Mouse (Mus musculus): Measurements from ENCODE around the gene Adam1a. TPM values are rescaled to one million over a fixed set of nuclear protein-coding genes. Genes with fewer than 3 reads are reported as not detected.

Gene Adam1a
- 1 to 10 TPM; 1.6 to 3.1 (median 2.3) TPM for total RNA-seq (2022)

DNA sequence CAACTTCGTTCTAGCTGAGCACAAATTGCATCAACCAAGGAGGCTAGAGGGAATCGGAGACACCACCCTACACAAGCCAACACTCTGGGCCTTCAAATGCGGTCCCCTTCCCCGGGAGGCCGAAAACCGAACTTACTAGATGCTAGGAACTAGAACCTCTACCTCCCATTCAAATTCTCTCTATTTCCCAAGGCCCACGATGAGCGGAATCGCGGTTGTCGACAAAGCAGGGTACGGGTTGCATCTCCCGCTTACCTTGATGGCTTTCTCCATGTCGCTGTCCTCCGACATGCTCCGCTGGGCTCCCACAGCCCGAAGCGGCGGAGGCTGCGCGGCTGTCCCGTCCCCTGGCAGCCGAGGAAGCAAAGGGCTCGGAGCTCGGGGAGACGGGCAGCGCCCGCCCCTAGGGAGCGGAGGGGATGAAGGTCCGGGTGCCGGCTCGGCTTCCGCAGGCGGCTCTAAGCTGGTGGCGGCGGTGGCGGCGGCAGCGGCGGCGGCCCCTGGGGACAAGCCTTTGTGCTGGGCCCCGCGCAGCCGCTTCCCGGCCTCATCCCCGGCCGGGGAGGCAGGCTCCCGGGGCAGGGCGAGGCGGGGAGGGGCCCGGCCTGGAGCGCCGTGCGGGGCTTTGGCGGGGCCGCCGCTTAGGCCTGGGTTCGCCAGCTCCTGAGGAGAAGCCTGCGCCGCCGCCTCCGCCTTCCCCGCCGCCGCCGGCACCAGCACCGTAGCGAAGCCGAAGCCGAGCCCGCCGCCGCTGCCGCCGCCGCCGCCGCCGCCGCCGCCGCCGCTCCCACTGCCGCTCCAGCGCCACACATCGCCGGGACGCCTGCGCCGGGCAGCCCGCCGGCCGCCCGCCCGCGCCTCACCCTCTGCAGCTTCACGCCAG lies at the start of gene Adam1a, which contains the start of gene Gm42878:
Gene Adam1a (minus strand): TSS at position 573 of the 883 bp plus-strand sequence.
Gene Gm42878 (minus strand): TSS at position 573 of the 883 bp plus-strand sequence.
- no peak for DNase-seq (ENCODE audit: low spot score)

DNA sequence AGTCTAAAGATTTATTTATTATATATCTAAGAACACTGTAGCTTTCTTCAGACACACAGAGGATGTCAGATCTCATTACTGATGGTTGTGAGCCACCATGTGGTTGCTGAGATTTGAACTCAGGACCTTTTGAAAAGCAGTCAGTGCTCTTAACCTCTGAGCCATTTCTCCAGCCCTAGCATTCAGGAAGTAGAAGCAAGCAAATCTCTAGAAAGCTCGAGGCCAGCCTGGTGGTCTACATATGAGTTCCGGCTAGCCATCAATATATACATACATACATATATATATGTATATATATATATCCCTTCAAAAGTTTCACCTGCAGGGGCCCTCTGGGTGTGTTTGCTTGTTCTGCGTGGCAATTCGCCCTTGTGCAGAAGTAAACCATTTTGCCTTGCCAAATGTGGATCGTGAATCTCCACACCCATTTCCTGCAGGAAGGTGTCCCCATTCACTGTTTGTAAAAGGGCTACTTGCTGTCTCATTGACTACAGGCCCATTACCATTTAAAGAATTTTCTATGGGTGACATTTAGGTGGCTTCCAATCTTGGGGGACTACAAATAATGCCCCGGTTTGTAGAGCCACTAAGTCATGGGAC lies 49.5 kb upstream of the Adam1a start:
- DNase-seq (ENCODE audit: low spot score), result no peak

DNA sequence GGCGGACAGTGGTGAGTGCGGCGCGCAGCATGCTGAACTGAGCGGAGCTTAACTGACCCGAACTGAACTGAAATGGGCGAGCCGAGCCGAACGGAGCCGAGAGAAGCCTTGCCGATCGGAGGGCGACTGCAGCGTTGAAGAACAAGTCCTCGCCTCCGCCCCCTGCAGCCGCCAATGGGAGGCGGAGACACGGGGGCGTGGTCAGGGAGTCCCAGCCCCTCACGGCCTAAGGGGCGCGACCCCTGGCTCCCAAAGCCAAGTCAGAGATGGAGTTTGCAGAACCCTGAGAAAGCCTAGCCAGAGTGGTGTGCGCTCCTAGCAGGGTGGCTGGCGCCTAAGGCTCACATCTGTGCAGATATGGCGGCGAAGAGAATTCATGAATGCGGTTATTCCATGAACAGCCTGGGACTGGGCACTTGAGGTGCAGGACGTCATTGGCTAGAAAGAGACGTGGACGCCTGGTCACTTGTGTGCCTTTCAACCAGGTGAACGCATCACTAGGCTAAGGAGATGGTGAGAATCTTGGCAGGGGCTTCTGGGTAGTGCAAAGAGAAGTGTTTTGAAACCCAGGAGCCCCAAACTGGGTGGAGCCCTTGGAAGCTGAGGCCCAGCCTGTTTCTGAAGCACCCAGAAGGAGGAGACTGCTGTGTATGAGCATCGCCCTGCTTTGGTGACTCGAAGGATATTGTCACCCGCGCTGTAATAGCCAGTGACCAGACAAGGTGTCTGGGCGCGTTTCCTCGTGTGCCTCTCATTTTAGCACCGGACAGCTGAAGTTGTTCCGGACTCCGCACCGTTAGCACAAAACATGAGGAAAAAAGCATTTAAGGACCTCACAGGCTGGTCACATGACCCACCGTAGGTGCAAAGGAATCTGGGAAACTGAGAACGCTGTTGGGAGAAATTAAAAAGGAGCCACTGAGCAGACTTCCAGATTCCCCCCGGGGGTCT lies 48.4 kb upstream of the Adam1a start, which contains the start of gene Aldh2:
Gene Aldh2 (minus strand): TSS at position 374 of the 951 bp plus-strand sequence.
- peak; percentile 86 for DNase-seq (ENCODE audit: low spot score)

DNA sequence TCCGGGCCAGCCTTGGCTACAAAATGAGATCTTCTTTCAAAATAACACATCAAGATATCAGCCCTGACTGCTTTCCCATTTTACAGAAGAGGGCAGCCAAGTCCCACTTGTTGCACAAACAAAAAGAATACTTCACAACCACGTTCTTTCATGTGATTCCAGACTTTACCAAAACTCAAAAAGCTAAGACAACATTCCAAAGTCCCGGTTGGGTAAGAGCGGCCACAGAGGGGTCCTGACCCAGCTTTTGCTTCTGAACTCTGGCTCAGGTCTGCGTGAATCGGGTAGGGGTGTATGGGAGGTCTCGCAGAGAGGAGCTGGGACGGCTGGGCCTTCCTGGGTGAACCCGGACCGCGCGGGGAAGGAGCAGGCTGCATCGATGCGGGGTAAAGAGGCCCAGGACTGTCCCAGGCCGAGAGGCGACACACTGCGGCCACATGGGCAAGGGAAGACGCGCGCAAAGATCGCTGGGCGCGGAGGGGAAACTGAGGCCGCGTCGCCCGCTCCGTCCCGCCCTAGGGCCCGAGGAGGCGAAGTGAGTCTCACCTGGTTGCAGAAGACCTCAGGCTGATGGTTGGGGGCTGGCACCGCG lies 47.6 kb upstream of the Adam1a start:
- no peak for DNase-seq (ENCODE audit: low spot score)

DNA sequence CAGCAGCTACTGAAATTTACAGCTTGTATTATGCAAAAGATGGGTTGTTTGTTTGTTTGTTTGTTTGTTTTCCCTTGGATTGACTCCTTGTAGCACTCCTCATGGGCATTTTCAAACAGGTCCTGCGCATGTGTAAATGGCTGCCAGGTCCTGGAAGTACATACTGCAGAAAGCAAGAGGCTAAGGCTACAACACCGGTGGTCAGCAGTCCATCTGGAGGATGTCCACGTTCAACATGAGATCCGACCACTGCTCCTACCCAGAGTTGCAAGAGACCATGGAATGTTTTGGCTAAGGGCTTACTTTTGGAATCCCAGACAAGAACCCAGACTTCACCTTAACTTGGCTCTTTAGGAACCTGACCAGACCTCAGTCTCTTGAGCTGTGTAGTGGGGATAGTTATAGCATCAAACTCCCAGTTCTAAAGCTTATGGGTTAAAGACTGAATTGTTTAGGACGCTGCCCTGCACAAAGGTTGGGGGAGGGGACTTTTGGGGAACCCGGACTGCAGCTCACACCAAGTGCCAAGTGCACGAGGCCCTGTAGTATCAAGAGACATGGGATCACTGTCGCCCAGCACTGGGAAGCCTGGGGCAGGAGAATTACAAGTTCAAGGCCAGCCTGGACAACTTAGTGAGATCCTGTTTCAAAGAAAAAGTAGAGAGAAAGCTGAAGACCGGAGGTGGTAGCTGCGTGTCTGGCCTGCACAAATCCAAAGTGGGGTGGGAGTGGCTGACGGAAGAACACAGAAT lies 47.0 kb upstream of the Adam1a start:
- DNase-seq (ENCODE audit: low spot score), result no peak

DNA sequence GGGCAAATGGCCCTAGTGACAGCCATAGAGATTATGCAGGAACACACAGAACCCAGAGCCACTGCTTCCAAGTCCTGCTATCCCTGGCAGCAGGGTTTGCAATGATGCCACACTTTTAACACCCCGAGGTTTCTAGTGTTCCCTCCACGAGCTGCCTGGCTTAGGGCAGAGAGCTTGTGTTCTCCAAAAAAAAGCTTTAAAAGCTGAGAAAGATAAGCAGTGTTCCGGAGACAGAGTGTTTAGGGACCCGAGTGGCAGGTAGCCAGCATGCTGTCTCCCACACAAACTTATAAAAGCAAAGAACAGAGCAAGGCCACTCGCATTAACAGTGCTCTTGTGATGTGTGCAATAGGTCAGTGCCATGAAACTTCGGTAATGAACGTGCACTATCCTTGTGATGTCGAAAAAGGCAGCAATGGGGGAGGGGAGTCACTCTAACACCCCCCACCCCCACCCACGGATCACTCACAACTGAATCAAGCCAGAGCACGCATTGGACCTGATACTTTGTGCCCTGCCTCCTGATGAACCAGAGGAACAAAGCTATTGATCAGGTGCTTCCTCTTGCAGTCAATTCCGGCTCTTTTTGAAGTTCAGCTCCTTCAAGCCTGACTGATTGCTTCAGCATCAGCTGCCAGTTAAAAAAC lies 46.3 kb upstream of the Adam1a start:
- peak; percentile 40 for DNase-seq (ENCODE audit: low spot score)

DNA sequence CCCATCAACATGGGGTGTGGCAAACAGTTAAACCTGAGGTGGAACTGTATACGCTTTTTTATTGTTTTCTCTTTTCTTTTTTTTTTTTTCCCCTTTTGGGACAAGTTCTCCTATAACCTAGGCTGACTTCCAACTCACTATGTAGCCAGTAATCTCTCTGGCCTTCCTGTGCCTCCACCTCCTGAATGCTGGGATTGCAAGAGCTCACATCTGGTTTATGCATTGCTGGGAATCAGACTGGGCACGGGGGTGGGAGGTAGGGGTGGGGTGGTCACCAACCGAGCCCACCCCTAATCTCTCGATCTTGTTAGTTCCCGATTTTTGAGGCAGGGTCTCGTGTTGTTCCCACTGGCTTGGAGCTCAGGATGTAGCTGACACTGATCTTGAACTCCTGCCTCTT lies 44.6 kb upstream of the Adam1a start:
- DNase-seq (ENCODE audit: low spot score), result no peak

DNA sequence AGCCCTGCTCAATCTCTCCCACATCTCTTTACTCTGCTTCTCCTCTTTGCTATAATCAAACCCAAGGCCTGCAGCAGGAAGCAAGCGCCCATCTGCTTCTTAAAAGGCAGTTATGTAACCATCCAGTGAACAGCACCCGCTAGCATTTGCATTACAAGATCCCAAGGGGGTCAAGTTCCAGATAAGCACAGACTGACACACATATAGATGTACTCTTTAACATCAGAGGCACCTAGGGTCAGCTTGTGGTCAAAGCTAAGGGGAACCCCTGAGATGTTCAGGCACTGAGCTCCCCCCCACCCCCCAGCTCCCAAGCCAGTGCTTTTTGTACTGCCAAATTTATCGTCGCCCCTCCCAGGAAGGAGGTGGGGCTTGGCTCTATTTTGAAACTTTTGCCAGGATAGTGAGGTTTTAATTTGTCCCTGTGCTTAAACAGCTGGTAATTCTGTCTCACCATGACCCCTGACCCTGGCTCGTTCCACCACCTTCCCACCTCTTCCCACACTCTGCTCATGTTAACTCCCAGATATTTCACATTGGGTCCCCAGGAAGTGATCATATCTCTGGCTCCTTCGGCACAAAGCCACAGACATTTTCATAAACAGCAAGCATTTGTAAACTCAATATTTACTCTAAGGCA lies 41.2 kb upstream of the Adam1a start:
- peak; percentile 74 for DNase-seq (ENCODE audit: low spot score)

DNA sequence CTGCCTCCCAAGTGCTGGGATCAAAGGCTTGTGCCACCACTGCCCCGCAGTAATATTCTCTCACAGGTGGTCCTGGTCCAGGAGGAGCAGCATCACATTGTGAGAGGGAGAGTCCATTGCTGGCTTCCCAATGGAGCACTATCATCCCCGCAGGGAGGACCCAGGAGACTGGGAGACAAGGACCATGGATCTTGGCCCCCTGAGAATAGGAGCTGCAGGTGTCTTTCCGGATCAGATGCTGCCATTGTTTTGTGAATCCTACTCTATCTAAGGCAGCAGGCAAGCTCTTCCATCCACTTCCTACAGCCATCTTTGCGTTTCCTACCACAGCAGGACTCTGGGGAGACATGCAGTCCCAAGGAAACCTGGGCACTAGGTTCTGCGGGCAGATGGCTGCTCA lies 40.4 kb upstream of the Adam1a start:
- DNase-seq (ENCODE audit: low spot score), result no peak

DNA sequence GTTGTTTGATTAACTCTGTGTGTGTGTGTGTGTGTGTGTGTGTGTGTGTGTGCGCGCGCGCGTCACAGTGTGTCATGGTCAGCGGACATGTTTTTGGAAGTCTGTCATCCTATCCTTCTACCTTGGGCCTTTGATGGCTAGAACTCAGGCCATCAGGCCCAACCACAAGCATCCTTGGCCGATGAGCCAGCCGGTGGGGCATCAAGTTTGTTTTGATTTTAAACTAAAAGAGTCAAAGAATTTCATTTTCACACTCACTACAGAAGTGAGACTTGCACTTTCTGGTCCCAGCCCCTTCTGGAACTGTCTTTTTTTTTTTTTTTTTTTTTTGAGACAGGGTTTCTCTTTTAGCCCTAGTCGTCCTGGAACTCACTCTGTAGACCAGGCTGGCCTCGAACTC lies 39.7 kb upstream of the Adam1a start:
- no peak for DNase-seq (ENCODE audit: low spot score)

DNA sequence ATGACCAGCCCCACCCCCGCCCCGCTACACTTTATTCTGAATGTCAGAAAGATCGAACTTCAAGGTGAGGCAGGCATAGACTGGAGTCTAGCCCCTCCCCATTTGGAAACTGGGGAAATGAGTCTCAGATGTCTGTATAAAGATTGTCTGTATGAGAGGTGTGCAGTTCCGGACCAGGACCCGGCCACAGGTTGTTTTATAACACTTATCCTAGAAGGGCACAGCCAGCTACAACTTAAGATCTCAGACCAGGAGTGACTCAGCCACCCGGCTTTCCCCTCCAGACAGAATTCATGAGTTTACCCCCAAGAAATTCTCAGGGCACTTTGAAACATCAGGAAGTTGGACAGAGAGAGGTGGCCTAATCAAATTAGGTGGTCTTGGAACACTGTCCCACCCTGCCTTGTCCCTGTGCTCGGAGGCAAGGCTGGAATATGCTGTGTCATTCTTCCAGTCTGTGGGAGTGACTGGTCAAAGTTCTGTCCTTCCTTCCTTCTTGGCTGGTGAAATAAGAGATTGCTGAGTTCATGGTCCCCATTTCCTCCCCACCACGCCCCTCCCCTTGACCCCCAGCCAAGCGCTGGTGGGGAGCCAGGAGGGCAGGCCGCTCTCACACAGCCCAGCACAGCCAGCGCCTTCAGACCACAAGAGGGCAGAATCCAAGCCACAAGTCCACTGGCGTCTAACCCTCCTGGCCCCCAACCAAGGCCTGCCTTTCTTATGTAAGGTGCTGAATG lies 38.7 kb upstream of the Adam1a start:
- DNase-seq (ENCODE audit: low spot score), result peak; percentile 95

DNA sequence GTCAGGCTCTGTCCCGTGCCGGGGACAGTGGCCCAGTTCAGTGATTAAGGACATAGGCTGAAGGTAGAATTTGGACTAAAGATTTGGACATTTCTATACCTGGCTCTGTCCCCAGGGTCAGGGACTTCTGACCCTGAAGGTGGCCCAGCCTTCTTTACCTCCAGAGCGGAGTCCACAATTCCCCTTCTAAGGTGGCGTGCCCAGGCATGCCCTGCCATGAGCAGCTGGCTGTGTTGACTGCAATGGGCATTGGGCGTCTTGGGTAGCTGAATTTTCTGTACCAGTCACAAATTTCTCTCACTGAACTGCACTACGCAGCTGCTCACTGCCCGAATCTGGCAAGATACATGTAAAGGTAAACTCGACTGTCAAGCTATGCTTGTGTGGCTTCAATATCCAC lies 36.7 kb upstream of the Adam1a start:
- no peak for DNase-seq (ENCODE audit: low spot score)

DNA sequence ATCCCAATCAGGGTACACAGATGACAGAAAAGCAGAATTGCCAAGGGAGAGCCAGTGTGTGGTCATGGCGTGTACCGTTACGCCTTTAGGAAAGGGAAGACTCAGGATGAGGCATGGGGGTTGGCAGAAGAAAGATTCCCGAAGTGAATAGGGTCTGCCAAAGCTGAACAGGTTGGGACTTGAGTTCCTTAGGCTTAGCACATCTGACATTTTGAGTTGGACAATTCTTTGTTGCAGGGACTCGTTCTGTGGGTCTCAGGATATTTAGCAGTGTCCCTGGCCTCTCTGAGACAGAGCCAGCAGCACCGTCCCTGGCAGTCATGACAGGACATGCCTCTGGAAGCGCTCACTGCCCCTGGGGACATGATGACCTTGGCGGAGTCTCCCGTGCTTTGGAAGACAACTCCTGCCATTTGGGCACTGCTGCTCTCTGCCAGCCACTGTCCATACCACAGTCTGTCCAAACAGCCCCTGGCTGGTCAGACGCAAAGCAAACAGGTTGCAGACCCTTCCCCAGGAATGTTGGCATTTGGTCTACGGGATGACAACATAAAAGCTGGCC lies 31.7 kb upstream of the Adam1a start:
- peak; percentile 43 for DNase-seq (ENCODE audit: low spot score)

DNA sequence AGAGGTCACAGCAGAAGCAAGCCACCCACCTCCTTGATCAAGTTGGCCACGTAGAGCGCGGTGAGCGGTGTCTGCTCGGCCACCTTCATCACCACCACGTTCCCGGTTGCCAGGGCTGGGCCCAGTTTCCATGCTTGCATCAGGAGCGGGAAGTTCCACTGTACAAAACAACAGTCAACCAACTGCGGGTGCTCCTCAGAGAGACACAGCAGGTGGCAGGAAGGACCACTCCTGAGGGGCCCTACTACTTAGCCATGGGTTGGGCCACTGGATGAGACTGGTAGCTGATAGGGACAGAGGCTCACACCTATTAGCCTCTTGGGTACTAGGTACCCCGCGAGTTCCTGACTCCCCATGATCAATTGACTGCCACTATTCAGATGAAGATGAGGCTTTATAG lies 30.6 kb upstream of the Adam1a start:
- DNase-seq (ENCODE audit: low spot score), result no peak

DNA sequence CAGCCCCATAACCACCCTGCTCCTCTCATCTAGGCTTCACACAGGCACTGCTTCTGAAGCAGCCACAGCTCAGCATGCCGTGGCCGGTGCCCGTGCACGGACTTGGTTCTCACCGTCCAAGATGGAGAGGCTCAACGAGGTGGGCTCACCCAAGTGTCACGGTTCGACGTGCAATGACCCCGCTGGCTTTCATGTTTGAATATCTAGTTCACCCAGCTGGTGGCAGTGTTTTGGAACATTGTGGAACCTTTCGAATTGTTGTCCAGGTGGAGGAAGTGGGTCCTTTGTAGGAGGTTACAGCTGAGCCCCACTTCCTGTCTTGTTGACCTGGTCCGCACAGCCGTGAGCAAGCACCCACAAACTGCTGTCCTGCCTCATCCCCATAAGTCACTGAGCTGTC lies 28.9 kb upstream of the Adam1a start:
- no peak for DNase-seq (ENCODE audit: low spot score)

DNA sequence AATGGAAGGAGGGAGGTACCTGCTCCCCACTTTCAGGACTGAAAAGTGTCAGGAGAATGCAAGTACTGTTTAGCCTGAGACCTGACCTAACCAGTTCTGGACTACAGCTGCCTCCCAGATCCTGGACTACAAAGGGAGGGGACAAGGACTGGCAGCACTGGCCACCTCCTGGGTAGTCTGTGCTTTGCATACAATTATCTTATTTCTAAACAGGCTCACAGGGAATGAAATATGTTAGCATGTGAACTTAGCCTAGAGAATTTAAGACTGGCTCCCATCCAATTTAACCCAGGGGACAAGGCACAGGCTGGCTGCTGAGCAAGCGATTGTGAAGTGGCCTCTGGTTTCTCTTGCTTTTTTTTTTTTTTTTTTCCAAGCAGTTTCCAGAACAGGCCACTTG lies 25.5 kb upstream of the Adam1a start:
- no peak for DNase-seq (ENCODE audit: low spot score)

DNA sequence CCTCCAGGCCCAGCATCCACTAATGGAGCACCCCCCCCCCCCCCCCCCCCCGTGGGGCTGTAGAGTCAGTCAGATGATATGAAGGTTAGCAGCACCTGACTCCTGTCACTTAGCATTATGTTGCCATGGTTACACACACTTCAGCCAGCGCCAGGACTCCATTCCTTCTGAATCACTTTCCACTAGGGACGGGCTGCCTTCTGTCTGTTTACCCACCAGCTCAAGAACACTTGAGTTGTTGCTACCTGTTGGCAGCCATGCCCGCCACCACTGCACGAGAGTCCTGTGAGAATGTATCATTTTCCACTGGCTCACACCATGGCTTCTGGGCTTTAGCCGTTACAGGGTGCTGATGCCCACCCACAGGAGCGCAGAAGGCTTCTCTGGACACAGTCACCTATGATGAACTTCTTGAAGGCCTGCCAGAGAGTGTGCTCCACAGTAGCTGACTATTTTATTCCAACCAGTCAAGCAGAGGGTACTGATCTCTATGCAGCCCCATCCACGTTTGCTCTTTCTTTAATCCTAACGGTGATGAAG lies 24.7 kb upstream of the Adam1a start:
- no peak for DNase-seq (ENCODE audit: low spot score)

DNA sequence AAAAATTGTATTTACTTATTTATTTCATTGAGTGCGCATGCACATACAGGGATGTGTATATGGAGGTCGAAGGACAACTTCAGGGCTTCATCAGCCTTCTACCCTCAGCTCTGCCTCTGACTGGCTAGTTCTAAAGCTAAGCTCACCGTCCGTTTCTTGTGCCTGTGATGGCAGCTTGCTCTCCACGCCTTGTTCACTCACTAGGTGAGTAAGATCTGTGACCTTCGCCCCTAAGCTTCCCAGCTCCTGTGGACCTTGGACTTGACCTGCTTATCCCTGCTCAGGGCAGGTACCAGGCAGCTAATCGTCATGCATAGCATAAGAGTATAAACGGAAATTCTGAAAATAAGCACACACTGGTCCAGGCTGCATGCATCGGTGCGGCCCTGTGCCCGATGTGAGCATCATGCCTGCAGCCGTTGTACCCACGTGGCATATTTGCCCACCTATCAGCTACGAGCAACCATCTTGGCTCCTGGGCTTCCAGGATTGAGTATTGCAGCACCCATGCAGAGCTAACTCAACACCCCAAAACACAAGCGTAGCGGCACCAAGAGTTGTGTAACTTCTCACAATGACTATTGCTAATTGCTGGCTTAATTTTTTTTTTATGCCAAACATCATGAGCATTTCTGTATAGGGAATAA lies 20.9 kb upstream of the Adam1a start:
- no peak for DNase-seq (ENCODE audit: low spot score)

All from heart, adult 8-10 months (tissue).